Mouse (Mus musculus) erythroblast, adult 5-6 weeks (primary cell): Measurements from ENCODE around the gene Slc13a2. TPM values are rescaled to one million over a fixed set of nuclear protein-coding genes. Genes with fewer than 3 reads are reported as not detected.

Source experiments
- ATAC-seq: replicated peaks from 2 replicates; pipeline ENCODE4 v1.8.0; 2016; ENCODE audit warnings: moderate number of reproducible peaks, mild to moderate bottlenecking, moderate TSS enrichment, inconsistent platforms; ENCODE audit not compliant: poor library complexity, low FRiP score, severe bottlenecking
- total RNA-seq, 2 experiments: library from RNA; stranded (forward) in 1 of 2; stranded (reverse) in 1 of 2; fragments of 150-400 nt in 1 of 2; fragments of 200-764, 138-1000 nt in 1 of 2; gene quantifications; 2 replicates each; pipeline versions ENCODE4 v1.2.3 to v1.2.4; 2015 to 2017; ENCODE audit warnings: low replicate concordance in 2 of 2

Slc13a2 gene
- total RNA-seq, 2 experiments from 2014 or later: not detected

GRCm38 (mm10) chr11:78400936-78401335, 21.1 kb downstream of the Slc13a2 start:
- ATAC-seq: no peak

GRCm38 (mm10) chr11:78399680-78400079, 22.3 kb downstream of the Slc13a2 start:
- ATAC-seq: no peak

- no peak for ATAC-seq
Measured at GRCm38 (mm10) chr11:78398212-78398611, 23.8 kb downstream of the Slc13a2 start.

GRCm38 (mm10) chr11:78397397-78397796, 24.6 kb downstream of the Slc13a2 start:
- no peak for ATAC-seq

- ATAC-seq: no peak
Measured at GRCm38 (mm10) chr11:78396950-78397349, 25.1 kb downstream of the Slc13a2 start.

- 0 out of 2 replicates have a peak, but pooled peaks have one; percentile 30 for ATAC-seq
Measured at GRCm38 (mm10) chr11:78392728-78393127, 29.3 kb downstream of the Slc13a2 start.

- ATAC-seq: no peak
Measured at GRCm38 (mm10) chr11:78386508-78387043, 35.4 kb downstream of the Slc13a2 start, which contains the start of gene Foxn1. Gene Foxn1 (minus strand): TSS chr11:78386558.

GRCm38 (mm10) chr11:78385776-78386175, 36.2 kb downstream of the Slc13a2 start:
- ATAC-seq: no peak

- ATAC-seq: no peak
Measured at GRCm38 (mm10) chr11:78382701-78383100, 39.3 kb downstream of the Slc13a2 start.

- ATAC-seq: no peak
Measured at GRCm38 (mm10) chr11:78382286-78382685, 39.7 kb downstream of the Slc13a2 start.

GRCm38 (mm10) chr11:78380996-78381395, 41.0 kb downstream of the Slc13a2 start:
- ATAC-seq: no peak

- ATAC-seq: no peak
Measured at GRCm38 (mm10) chr11:78380351-78380750, 41.7 kb downstream of the Slc13a2 start.

- ATAC-seq: no peak
Measured at GRCm38 (mm10) chr11:78377549-78378159, 44.4 kb downstream of the Slc13a2 start.

GRCm38 (mm10) chr11:78374147-78374546, 47.9 kb downstream of the Slc13a2 start:
- no peak for ATAC-seq

GRCm38 (mm10) chr11:78372610-78373009, 49.4 kb downstream of the Slc13a2 start:
- no peak for ATAC-seq

GRCm38 (mm10) chr11:78372166-78372565, 49.9 kb downstream of the Slc13a2 start:
- no peak for ATAC-seq

GRCm38 (mm10) chr11:78371711-78372110, 50.3 kb downstream of the Slc13a2 start:
- no peak for ATAC-seq

GRCm38 (mm10) chr11:78370389-78370788, 51.6 kb downstream of the Slc13a2 start:
- no peak for ATAC-seq

GRCm38 (mm10) chr11:78367456-78368225, 54.4 kb downstream of the Slc13a2 start:
- ATAC-seq: no peak

GRCm38 (mm10) chr11:78364103-78364502, 57.9 kb downstream of the Slc13a2 start:
- ATAC-seq: no peak
